Mouse (Mus musculus) frontal cortex, adult 2 months (tissue): ENCODE results near the gene Gm2663. TPM values are rescaled to one million over a fixed set of nuclear protein-coding genes. Genes with fewer than 3 reads are reported as not detected.
"Not testable (repeated sequence)": the region's sequence is repeated elsewhere in the genome, so short reads cannot be mapped to it uniquely, and the experiment has no call there.

ENCODE experiments used
- DNase-seq, 2 experiments: peaks; one replicate each; pipeline ENCODE4 v3.0.0; 2022; ENCODE audit warnings: low spot score in 1 of 2; ENCODE audit errors: extremely low spot score in 1 of 2
- polyA plus RNA-seq: library from polyadenylated mRNA; depleted of rRNA; stranded (reverse); fragments of >200 nt; gene quantifications from 2 replicates; pipeline ENCODE4 v1.2.3, GENCODE M21; 2012; rRNA removed

The Gm2663 gene
- polyA plus RNA-seq, result not detected in 2 replicates

GRCm38 (mm10) chr6:40999379-40999778, at the start of gene Gm2663:
Gene Gm2663 (minus strand): TSS chr6:40999479.
- not testable (repeated sequence) for DNase-seq

- peak in 1 of 2 experiments; percentile 54 for DNase-seq
These were observed 49.3 kb upstream of the Gm2663 start for GRCm38 (mm10) chr6:41048602-41049001.

- no peak for DNase-seq
These were observed 48.7 kb upstream of the Gm2663 start for GRCm38 (mm10) chr6:41047961-41048360.

- no peak for DNase-seq
These were observed 47.9 kb upstream of the Gm2663 start for GRCm38 (mm10) chr6:41047202-41047601.

- DNase-seq, result no peak
These were observed 47.3 kb upstream of the Gm2663 start for GRCm38 (mm10) chr6:41046553-41046952.

GRCm38 (mm10) chr6:41044753-41045152, 45.5 kb upstream of the Gm2663 start:
- DNase-seq, result no peak

- DNase-seq, result no peak
These were observed 45.0 kb upstream of the Gm2663 start for GRCm38 (mm10) chr6:41044314-41044713.

- DNase-seq, result no peak
These were observed 36.1 kb upstream of the Gm2663 start, which contains the start of gene 2210010C04Rik for GRCm38 (mm10) chr6:41035409-41035808. Gene 2210010C04Rik (minus strand): TSS chr6:41035509.

GRCm38 (mm10) chr6:41032802-41033201, 33.5 kb upstream of the Gm2663 start:
- DNase-seq, result peak in 1 of 2 experiments; percentile 16

GRCm38 (mm10) chr6:41032231-41032630, 33.0 kb upstream of the Gm2663 start:
- DNase-seq, result peak; percentile 29 to 31

- DNase-seq, result no peak
These were observed 31.5 kb upstream of the Gm2663 start for GRCm38 (mm10) chr6:41030821-41031220.

GRCm38 (mm10) chr6:41027053-41027452, 27.8 kb upstream of the Gm2663 start:
- peak in 1 of 2 experiments; percentile 11 for DNase-seq

GRCm38 (mm10) chr6:41025873-41026650, 26.8 kb upstream of the Gm2663 start:
- no peak for DNase-seq

- no peak for DNase-seq
These were observed 19.9 kb upstream of the Gm2663 start for GRCm38 (mm10) chr6:41019140-41019539.

GRCm38 (mm10) chr6:41018629-41019028, 19.4 kb upstream of the Gm2663 start:
- no peak for DNase-seq

GRCm38 (mm10) chr6:41015065-41015464, 15.8 kb upstream of the Gm2663 start:
- DNase-seq, result peak in 1 of 2 experiments; percentile 40

GRCm38 (mm10) chr6:40964454-40964853, 34.8 kb downstream of the Gm2663 start, which contains the start of gene 1810009J06Rik:
Gene 1810009J06Rik (plus strand): TSS chr6:40964754.
- DNase-seq, result not testable (repeated sequence)

- DNase-seq, result no peak
These were observed 45.6 kb downstream of the Gm2663 start for GRCm38 (mm10) chr6:40953716-40954115.

GRCm38 (mm10) chr6:40951770-40952169, 47.5 kb downstream of the Gm2663 start, which contains the start of gene Gm4744:
Gene Gm4744 (minus strand): TSS chr6:40951870.
- no peak for DNase-seq
